Mouse (Mus musculus) heart, postnatal 0 days (tissue): ENCODE results near the gene Oxct1. TPM values are rescaled to one million over a fixed set of nuclear protein-coding genes. Genes with fewer than 3 reads are reported as not detected.
A peak's percentile ranks its signal among the peaks of the same experiment; 100 is the strongest.

ENCODE experiments used
- ATAC-seq: fragments of 200-750 bp; cut with Nextera tagmentation; 2 replicates; pipeline ENCODE4 v1.8.0; 2017; ENCODE audit warnings: low read depth, moderate number of reproducible peaks, moderate library complexity; ENCODE audit not compliant: insufficient read depth
- DNase-seq: peaks from one replicate; pipeline ENCODE4 v3.0.0-alpha.2; 2016; ENCODE audit warnings: low spot score
- H3K27ac ChIP-seq: fragments of 300-500 bp; sonication (generic); 2 replicates; pipeline ENCODE4 v1.5.1; 2014; ENCODE audit warnings: low read depth, mild to moderate bottlenecking
- H3K27me3 ChIP-seq: fragments of 300-500 bp; sonication (generic); 2 replicates; pipeline ENCODE4 v1.6.1; 2014; ENCODE audit warnings: low read length, mixed read lengths; ENCODE audit not compliant: control insufficient read depth, insufficient read depth
- H3K36me3 ChIP-seq: fragments of 300-500 bp; sonication (generic); replicated peaks from 2 replicates; pipeline ENCODE4 v1.6.1; 2014; ENCODE audit warnings: low read length, mixed read lengths; ENCODE audit not compliant: control insufficient read depth, insufficient read depth
- H3K4me1 ChIP-seq: fragments of 300-500 bp; sonication (generic); 2 replicates; pipeline ENCODE4 v1.6.1; 2014; ENCODE audit warnings: antibody characterized with exemption; ENCODE audit not compliant: control insufficient read depth, insufficient read depth
- H3K4me2 ChIP-seq: fragments of 300-500 bp; sonication (generic); 2 replicates; pipeline ENCODE4 v1.6.1; 2014; ENCODE audit warnings: low read depth, mild to moderate bottlenecking, low read length, moderate library complexity
- H3K4me3 ChIP-seq: fragments of 300-500 bp; sonication (generic); 2 replicates; pipeline ENCODE4 v1.5.1; 2014; ENCODE audit warnings: low read depth, low read length
- H3K9ac ChIP-seq: fragments of 300-500 bp; sonication (generic); replicated peaks from 2 replicates; pipeline ENCODE4 v1.6.1; 2014; ENCODE audit warnings: low read depth, low read length, mixed read lengths
- H3K9me3 ChIP-seq: fragments of 300-500 bp; sonication (generic); replicated peaks from 2 replicates; pipeline ENCODE4 v1.6.1; 2016; ENCODE audit warnings: low read length; ENCODE audit not compliant: control insufficient read depth
- CTCF ChIP-seq: IDR thresholded peaks from 2 replicates; pipeline ENCODE4 v1.5.1; 2016; ENCODE audit warnings: antibody characterized with exemption, control low read depth, low read depth
- EP300 ChIP-seq: IDR thresholded peaks from 2 replicates; pipeline ENCODE4 v1.6.1; 2016; ENCODE audit warnings: antibody characterized with exemption, low read depth
- WGBS: fragments of 180-500 bp; shearing (Covaris S2); extraction: QIAGEN DNeasy Blood & Tissue Kit; methylation state at CpG from one replicate; pipeline ENCODE4 v1.1.7; 2014; 5-methylcytosine and 5-hydroxymethylcytosine counted together
- polyA plus RNA-seq: library from polyadenylated mRNA; unstranded; fragments of >200 nt; fragmentation: Nextera tagmentation; extraction: Ambion mirVana; gene quantifications from 2 replicates; pipeline ENCODE4 v1.2.1, GENCODE M21; 2015
- total RNA-seq: library from RNA; depleted of rRNA; stranded (reverse); fragments of >200 nt; gene quantifications from 2 replicates; pipeline ENCODE4 v1.2.3, GENCODE M21; 2014; ENCODE audit warnings: low replicate concordance

Gene Oxct1
- total and polyA plus RNA-seq, 2 experiments from 2014 or later: 262 to 332 TPM

GRCm38 (mm10) chr15:4024726-4025507, 1.3 kb upstream of the Oxct1 start:
- ATAC-seq (no peak), DNase-seq (no peak)
- no peaks in the 10 kb centered on the region for H3K9me3 ChIP-seq
- H3K27ac ChIP-seq: peak overlapping the region; percentile 99
- H3K4me3 ChIP-seq: no peak overlapping the region
- peak overlapping the region; percentile 80 for H3K4me2 ChIP-seq
- H3K36me3 ChIP-seq: no peaks in the 10 kb centered on the region
- TF ChIP-seq EP300 (no peak), CTCF (no peak)
- WGBS: 67% methylated on average over 13 of the region's 13 CpGs
- no peaks in the 10 kb centered on the region for H3K27me3 ChIP-seq
- peaks cover 23% of the 10 kb centered on the region for H3K4me1 ChIP-seq
- no peak overlapping the region for H3K9ac ChIP-seq

- H3K9ac ChIP-seq: peak overlapping the region; percentile 82
- no peak for ATAC-seq
- no peaks in the 10 kb centered on the region for H3K9me3 ChIP-seq
- peak overlapping the region; percentile 80 for H3K4me2 ChIP-seq
- H3K27me3 ChIP-seq: no peaks in the 10 kb centered on the region
- WGBS: 24% methylated on average over 11 of the region's 11 CpGs
- peak overlapping the region; percentile 99 for H3K27ac ChIP-seq
- peaks cover 23% of the 10 kb centered on the region for H3K4me1 ChIP-seq
- TF ChIP-seq CTCF (no peak), EP300 (no peak)
- no peaks in the 10 kb centered on the region for H3K36me3 ChIP-seq
- H3K4me3 ChIP-seq: peak overlapping the region; percentile 64
- DNase-seq: peak; percentile 57
Observed at GRCm38 (mm10) chr15:4025508-4025904, 677 bp upstream of the Oxct1 start.

- no peaks in the 10 kb centered on the region for H3K27me3 ChIP-seq
- ATAC-seq (peak; percentile 77), DNase-seq (peak; percentile 93)
- H3K9ac ChIP-seq: peak overlapping the region; percentile 82
- H3K27ac ChIP-seq: peak overlapping the region; percentile 99
- H3K4me2 ChIP-seq: peak overlapping the region; percentile 80
- H3K36me3 ChIP-seq: no peaks in the 10 kb centered on the region
- H3K9me3 ChIP-seq: no peaks in the 10 kb centered on the region
- WGBS: under 1% methylated on average over 64 of the region's 65 CpGs
- TF ChIP-seq CTCF: no peak
- peak; percentile 28; the same call in 1 of the 2 replicates for TF ChIP-seq EP300
- H3K4me3 ChIP-seq: peak overlapping the region; percentile 64
- H3K4me1 ChIP-seq: peaks cover 29% of the 10 kb centered on the region
Observed at GRCm38 (mm10) chr15:4026831-4027584, 825 bp downstream of the Oxct1 start.

GRCm38 (mm10) chr15:4027671-4028410, 1.7 kb downstream of the Oxct1 start:
- Histone ChIP-seq H3K36me3 (no peaks in the 10 kb centered on the region), H3K9ac (peak overlapping the region; percentile 82), H3K4me2 (peak overlapping the region; percentile 80), H3K9me3 (no peaks in the 10 kb centered on the region), H3K27ac (peak overlapping the region; percentile 99), H3K4me1 (peaks cover 37% of the 10 kb centered on the region), H3K27me3 (no peaks in the 10 kb centered on the region), H3K4me3 (peak overlapping the region; percentile 64)
- 7% methylated on average over 6 of the region's 6 CpGs for WGBS
- TF ChIP-seq EP300 (no peak), CTCF (no peak)
- DNase-seq (no peak), ATAC-seq (no peak)

GRCm38 (mm10) chr15:4028411-4028700, 2.2 kb downstream of the Oxct1 start:
- Histone ChIP-seq H3K9ac (peak overlapping the region; percentile 26; the same call in 1 of the 2 replicates), H3K27ac (peak overlapping the region; percentile 99), H3K9me3 (no peaks in the 10 kb centered on the region), H3K4me2 (peak overlapping the region; percentile 80), H3K4me1 (peaks cover 42% of the 10 kb centered on the region), H3K36me3 (no peaks in the 10 kb centered on the region), H3K27me3 (no peaks in the 10 kb centered on the region), H3K4me3 (no peak overlapping the region)
- no peak for ATAC-seq
- no peak for TF ChIP-seq EP300
- TF ChIP-seq CTCF: no peak
- DNase-seq: no peak
- 74% methylated on average over 6 of the region's 6 CpGs for WGBS
